Mouse (Mus musculus) subcutaneous adipose tissue, adult 2 months (tissue): ENCODE data around the gene Tmco5. TPM values are rescaled to one million over a fixed set of nuclear protein-coding genes. Genes with fewer than 3 reads are reported as not detected.

Source experiments
- polyA plus RNA-seq: library from polyadenylated mRNA; depleted of rRNA; stranded (reverse); fragments of >200 nt; gene quantifications from 2 replicates; pipeline ENCODE4 v1.2.3, GENCODE M21; 2012; ENCODE audit warnings: low replicate concordance; rRNA removed

The Tmco5 gene
- polyA plus RNA-seq: not detected in 2 replicates

DNA sequence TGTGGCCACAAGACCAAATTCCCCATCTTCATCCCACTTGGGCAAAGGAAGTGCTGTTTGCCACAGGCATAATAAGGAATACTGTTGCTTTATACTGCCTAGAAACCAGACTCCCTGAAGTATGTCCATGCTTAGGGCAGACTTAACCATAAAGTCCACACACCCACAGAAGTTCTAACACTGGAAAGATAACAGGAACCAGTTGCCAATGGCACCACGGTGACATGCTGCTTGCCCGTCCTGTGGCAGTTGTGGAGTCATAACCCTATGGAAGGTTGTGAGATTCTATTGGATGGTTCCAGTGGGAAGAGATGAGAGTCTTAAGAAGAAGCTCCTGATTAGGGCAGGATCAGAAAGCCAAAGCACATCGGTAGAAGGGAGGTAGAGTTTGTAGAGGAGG is at the start of gene Tmco5:
Gene Tmco5, plus strand, starts transcription at position 301 of the 400 bp plus-strand sequence.

Other genes with a start within 250 kb of the Tmco5 start
- 4.2 and 7.9 TPM in 2 replicates for gene Spred1, start 242.7 kb downstream of the Tmco5 start, polyA plus RNA-seq